Mouse (Mus musculus): ENCODE data around the gene Nectin2. TPM values are rescaled to one million over a fixed set of nuclear protein-coding genes. Genes with fewer than 3 reads are reported as not detected.

Gene Nectin2
- polyA plus RNA-seq (2017; shearing (Covaris generic)) = 1 to 10 TPM in 1 of 2 experiments, under 1 TPM in 1; 0.47 to 1.9 TPM

DNA sequence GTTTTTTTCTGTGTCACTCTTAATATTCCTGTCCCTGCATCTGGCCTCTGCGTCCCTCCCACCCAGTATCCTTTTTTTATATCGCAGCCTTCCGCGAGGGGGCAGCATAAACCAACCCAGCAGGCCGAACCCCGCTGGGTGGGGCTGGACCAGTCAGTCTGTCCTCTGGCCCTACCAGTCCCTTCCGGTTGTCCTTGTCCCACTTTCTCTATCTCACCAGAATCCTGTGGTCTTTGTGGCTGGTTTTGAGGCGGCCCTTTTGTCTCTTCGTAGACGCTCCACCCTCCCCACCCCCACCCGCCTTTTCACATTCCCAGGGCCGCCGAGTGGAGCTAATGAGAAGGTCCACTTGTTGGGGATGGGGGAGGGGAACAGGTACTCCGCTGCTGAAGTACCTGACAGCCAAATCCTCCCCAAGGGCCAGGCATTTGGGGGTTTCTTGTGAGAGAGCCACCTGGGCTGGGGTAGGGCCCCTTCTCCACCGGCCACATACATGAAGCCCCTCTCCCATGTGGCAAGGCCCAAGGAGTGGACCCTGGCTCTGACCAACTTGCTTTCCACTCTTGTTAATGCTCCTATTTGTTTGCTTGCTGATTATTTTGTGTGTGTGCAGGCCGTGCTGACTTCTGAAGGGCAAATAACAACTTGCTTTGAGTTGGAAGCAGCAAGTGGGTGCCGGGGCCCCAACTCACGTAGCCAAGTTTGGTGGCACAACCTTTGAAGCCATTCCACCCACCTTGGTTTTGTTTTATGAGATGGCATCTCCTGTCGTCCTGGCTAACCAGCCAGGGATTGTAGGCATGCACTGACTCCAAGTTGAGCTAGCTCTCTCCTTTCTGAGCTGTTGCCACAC is at the start of gene Nectin2:
Nectin2 (minus strand) TSS at position 267 of the 853 bp plus-strand sequence.

DNA sequence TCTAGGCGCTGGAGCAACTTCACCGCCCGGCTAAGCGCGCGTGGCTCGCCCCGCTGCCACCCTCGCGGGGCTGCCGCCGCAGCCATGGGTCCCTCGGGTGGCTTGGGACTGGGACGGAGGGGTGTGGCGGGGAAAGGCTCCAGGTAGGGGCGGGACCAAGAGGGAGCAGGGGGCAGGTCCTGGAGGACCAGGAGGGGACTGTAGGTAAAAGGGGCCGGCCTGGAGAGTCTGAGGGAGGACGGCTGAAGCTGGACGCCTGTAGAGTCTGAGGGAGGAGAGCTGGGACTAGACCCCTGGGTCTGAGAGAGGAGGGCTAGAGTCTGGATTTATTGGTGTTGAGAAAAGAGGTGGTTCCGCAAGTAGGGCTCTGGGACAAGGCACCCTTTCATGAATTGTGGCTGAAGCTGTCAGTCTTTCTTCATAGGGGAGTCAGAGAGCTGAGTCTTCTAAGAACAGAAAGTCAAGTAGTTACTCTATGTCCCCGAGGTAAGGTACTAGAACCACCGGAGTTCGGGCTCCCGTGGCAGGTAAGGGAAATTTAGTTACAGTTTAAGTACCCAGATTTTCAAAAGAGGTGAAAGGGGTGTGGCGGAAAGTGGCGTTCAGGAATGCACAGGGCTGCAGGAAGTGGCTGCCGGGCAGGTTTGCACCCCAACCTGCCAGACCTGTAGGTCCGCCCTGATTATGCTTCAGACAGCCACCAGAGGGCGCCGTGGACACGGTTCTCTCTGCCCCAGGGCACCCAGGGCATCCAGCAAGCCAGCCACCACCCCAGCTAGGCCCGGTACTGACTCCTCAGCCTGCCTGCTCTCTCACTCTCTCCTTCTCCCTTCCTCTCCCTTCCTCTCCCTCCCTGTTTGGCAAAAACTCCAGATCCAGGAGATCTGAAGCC is 46.7 kb upstream of the Nectin2 start, which contains the start of gene Cblc:
Cblc (minus strand) TSS at position 113 of the 892 bp plus-strand sequence.

GRCm38 (mm10) chr7:19770984-19771391 is 20.7 kb upstream of the Nectin2 start, which contains the start of gene Bcam:
Bcam (minus strand) TSS chr7:19771016.

DNA sequence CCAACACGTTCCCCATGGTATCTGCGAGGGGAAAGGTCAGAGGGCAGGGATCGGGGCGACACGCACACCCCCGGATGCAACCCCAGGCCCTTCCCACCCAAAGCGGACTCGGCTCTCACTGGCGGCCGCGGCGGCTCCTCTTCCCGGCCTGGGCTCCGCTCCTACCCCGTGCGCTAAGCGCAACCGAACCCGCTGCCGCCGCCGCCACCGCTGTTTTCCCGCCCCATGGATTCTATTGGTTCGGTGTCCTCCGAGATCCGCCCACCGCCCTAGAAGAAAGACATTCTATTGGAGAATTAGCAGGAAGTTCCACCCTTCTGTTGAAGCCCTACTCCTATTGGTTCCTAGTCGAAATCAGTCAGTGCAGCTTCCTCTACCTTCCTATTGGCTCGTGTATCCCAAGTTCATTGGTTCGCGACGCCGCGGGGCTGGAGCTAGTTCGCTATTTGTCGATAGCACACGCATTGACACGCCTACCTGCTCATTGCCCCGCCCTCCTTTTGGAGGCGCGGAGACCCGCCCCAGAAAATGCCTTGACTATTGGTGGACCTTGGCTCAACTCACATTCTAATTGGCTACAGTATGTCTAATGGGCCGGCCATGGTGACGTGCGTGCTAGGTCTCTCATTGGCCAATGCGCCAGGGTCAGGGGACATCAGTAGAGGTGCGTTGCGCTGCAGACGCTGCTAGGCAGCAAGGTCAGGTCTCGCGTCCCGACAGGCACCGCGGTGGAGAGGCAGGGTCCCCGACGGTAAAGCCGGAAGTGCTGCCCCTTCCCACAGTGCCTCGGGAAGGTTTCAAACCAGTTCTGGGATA is 34.8 kb downstream of the Nectin2 start, which contains the start of gene Tomm40:
Tomm40 (minus strand) TSS at position 200 of the 816 bp plus-strand sequence.

GRCm38 (mm10) chr7:19698907-19699826 is 51.1 kb downstream of the Nectin2 start, which contains the start of gene Apoe:
Apoe (minus strand) TSS chr7:19699188.

GRCm38 (mm10) chr7:19691873-19692865 is 58.1 kb downstream of the Nectin2 start, which contains the start of gene Apoc1:
Apoc1 (minus strand) TSS chr7:19692660.

GRCm38 (mm10) chr7:19681202-19681694 is 69.0 kb downstream of the Nectin2 start, which contains the start of the genes Gm44805 and Apoc4:
Gm44805 (minus strand) TSS chr7:19681423.
Apoc4 (minus strand) TSS chr7:19681479.

DNA sequence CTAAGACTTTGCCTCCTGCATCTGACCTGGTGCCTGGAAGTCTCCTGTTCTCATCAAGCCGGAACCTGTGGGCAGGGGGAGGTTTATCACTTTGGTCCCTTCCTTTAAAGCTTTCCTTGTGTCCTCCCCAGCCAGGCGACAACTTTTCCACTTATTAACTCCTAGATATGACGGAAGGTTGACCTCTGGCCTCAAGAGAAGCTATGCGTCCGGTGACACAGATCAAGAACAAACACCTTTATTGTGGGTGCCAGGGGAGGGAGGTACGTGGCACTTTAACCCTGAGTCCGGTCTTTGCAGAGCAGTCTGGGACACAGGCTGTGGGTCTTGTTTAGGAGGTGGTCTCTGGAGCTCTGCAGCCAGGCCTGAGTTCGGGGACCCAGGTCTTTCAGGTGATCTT is 72.4 kb downstream of the Nectin2 start, which contains the start of gene Apoc2:
Apoc2 (minus strand) TSS at position 70 of the 400 bp plus-strand sequence.

Other genes starting within 250 kb of the Nectin2 start
- 10 to 100 TPM; 11.1 to 14.2 TPM for gene Bloc1s3, start 242.1 kb downstream of the Nectin2 start, polyA plus RNA-seq (2017; shearing (Covaris generic))
- 100 to 1,000 TPM in 1 of 2 experiments, 10 to 100 TPM in 1; 98.1 to 104 TPM for gene Trappc6a, start 242.1 kb downstream of the Nectin2 start, polyA plus RNA-seq (2017; shearing (Covaris generic))
- gene Nkpd1, start 232.6 kb downstream of the Nectin2 start, polyA plus RNA-seq (2017; shearing (Covaris generic)) = under 1 TPM in 1 of 2 experiments, not detected in 1; 0.44 TPM
- gene Ppp1r37, start 187.4 kb downstream of the Nectin2 start, polyA plus RNA-seq (2017; shearing (Covaris generic)) = 10 to 100 TPM; 12.9 to 14.4 TPM
- gene Zfp296, start 173.2 kb downstream of the Nectin2 start, polyA plus RNA-seq (2017; shearing (Covaris generic)) = 1 to 10 TPM; 1.1 to 2.9 TPM
- gene Gemin7, start 172.9 kb downstream of the Nectin2 start, polyA plus RNA-seq (2017; shearing (Covaris generic)) = 100 to 1,000 TPM; 115 to 131 TPM
- gene Clasrp, start 146.0 kb downstream of the Nectin2 start, polyA plus RNA-seq (2017; shearing (Covaris generic)) = 10 to 100 TPM; 49.2 to 49.9 TPM
- gene Relb, start 121.0 kb downstream of the Nectin2 start, polyA plus RNA-seq (2017; shearing (Covaris generic)) = 10 to 100 TPM; 76.1 to 91.6 TPM
- gene Clptm1, start 85.5 kb downstream of the Nectin2 start, polyA plus RNA-seq (2017; shearing (Covaris generic)) = 100 to 1,000 TPM; 114 to 162 TPM
- under 1 TPM in 1 of 2 experiments, not detected in 1; 0.38 TPM for gene Apoc2, start 72.5 kb downstream of the Nectin2 start, polyA plus RNA-seq (2017; shearing (Covaris generic))
- gene Gm44805, start 69.1 kb downstream of the Nectin2 start, polyA plus RNA-seq (2017; shearing (Covaris generic)) = not detected
- under 1 TPM in 1 of 2 experiments, not detected in 1; 0.53 TPM for gene Apoc4, start 69.0 kb downstream of the Nectin2 start, polyA plus RNA-seq (2017; shearing (Covaris generic))
- gene Apoc1, start 57.8 kb downstream of the Nectin2 start, polyA plus RNA-seq (2017; shearing (Covaris generic)) = 1 to 10 TPM in 1 of 2 experiments, under 1 TPM in 1; 0.67 to 3.8 TPM
- gene Apoe, start 51.3 kb downstream of the Nectin2 start, polyA plus RNA-seq (2017; shearing (Covaris generic)) = 10 to 100 TPM; 30.0 to 92.3 TPM
- 100 to 1,000 TPM in 1 of 2 experiments, 10 to 100 TPM in 1; 61.9 to 105 TPM for gene Tomm40, start 35.0 kb downstream of the Nectin2 start, polyA plus RNA-seq (2017; shearing (Covaris generic))
- gene Bcam, start 20.5 kb upstream of the Nectin2 start, polyA plus RNA-seq (2017; shearing (Covaris generic)) = 1 to 10 TPM; 5.2 to 5.4 TPM
- gene Cblc, start 46.3 kb upstream of the Nectin2 start, polyA plus RNA-seq (2017; shearing (Covaris generic)) = 1 to 10 TPM in 1 of 2 experiments, not detected in 1; 1.4 TPM
- 100 to 1,000 TPM; 131 to 135 TPM for gene Bcl3, start 72.3 kb upstream of the Nectin2 start, polyA plus RNA-seq (2017; shearing (Covaris generic))
- under 1 TPM; 0.20 to 0.81 TPM for gene Gm19345, start 101.5 kb upstream of the Nectin2 start, polyA plus RNA-seq (2017; shearing (Covaris generic))
- 1 to 10 TPM in 1 of 2 experiments, under 1 TPM in 1; 0.48 to 1.1 TPM for gene Ceacam16, start 110.8 kb upstream of the Nectin2 start, polyA plus RNA-seq (2017; shearing (Covaris generic))
- not detected for gene Ceacam19, start 137.5 kb upstream of the Nectin2 start, polyA plus RNA-seq (2017; shearing (Covaris generic))
- 10 to 100 TPM; 31.2 to 36.7 TPM for gene Pvr, start 170.7 kb upstream of the Nectin2 start, polyA plus RNA-seq (2017; shearing (Covaris generic))
- gene Igsf23, start 200.3 kb upstream of the Nectin2 start, polyA plus RNA-seq (2017; shearing (Covaris generic)) = 10 to 100 TPM; 33.0 to 37.6 TPM
- gene Ceacam20, start 214.9 kb upstream of the Nectin2 start, polyA plus RNA-seq (2017; shearing (Covaris generic)) = not detected
- under 1 TPM in 1 of 2 experiments, not detected in 1; 0.44 TPM for gene Nlrp9b, start 241.0 kb upstream of the Nectin2 start, polyA plus RNA-seq (2017; shearing (Covaris generic))